13 mouse cellular contexts compared by ENCODE assay signal in genomic region chr1:193538425-193538824, GRCm38 (mm10).
A peak's percentile ranks its signal among the peaks of the same experiment; 100 is the strongest.
DNase-seq lines count a peak whose midpoint lies in the region; ATAC-seq and TF ChIP-seq lines count a peak whose summit lies in the region.
"Had no signal": no experiment of that assay in that cellular context is flagged by ENCODE, and none has a peak within 500 bp of the region (broad histone marks: within the 10 kb centered on the region; RNA-seq: fewer than 3 reads in every experiment).

No protein-coding gene starts in this region.

- WGBS in embryonic facial prominence, embryonic 13.5 days = 40% methylated on average over 2 of the region's 2 CpGs
- WGBS in hindbrain, embryonic 11.5 days = 76% methylated on average over 2 of the region's 2 CpGs

- no peak overlapping the region for H3K9ac ChIP-seq in embryonic facial prominence, embryonic 13.5 days
- no peak overlapping the region for H3K9ac ChIP-seq in hindbrain, embryonic 11.5 days (ENCODE audit: low read depth, low read length)
- H3K9ac ChIP-seq: forebrain, postnatal 0 days; liver, embryonic 15.5 days had no signal

- H3K4me1 ChIP-seq in E14TG2a.4 (replicated peaks; ENCODE audit: low read depth, low read length) = peaks cover 75% of the 10 kb centered on the region
- H3K4me1 ChIP-seq in embryonic facial prominence, embryonic 13.5 days = peaks cover 44% of the 10 kb centered on the region
- no peaks in the 10 kb centered on the region for H3K4me1 ChIP-seq in hindbrain, embryonic 11.5 days (replicated peaks; ENCODE audit: control insufficient read depth, insufficient read depth, low read length)
- H3K4me1 ChIP-seq: liver, embryonic 15.5 days had no signal

- no peak overlapping the region for H3K4me2 ChIP-seq in embryonic facial prominence, embryonic 13.5 days
- H3K4me2 ChIP-seq in hindbrain, embryonic 11.5 days (replicated peaks; ENCODE audit: low read depth, low read length) = no peak overlapping the region
- H3K4me2 ChIP-seq: liver, embryonic 15.5 days had no signal

- TF ChIP-seq CTCF in E14TG2a.4 (conservative IDR thresholded peaks at IDR 0.05; ENCODE audit: low read length) = no peak

- H3K36me3 ChIP-seq in E14TG2a.4 (ENCODE audit: insufficient read depth, low read length) = no peaks in the 10 kb centered on the region
- H3K36me3 ChIP-seq in embryonic facial prominence, embryonic 13.5 days = no peaks in the 10 kb centered on the region
- no peaks in the 10 kb centered on the region for H3K36me3 ChIP-seq in hindbrain, embryonic 11.5 days (ENCODE audit: control insufficient read depth, insufficient read depth, low read length)
- H3K36me3 ChIP-seq: heart, embryonic 10.5 days; liver, embryonic 15.5 days had no signal

- H3K4me3 ChIP-seq in E14TG2a.4 (replicated peaks; ENCODE audit: low read length) = 0 out of 2 replicates have a peak overlapping the region, but pooled peaks have one; percentile 13
- no peak overlapping the region for H3K4me3 ChIP-seq in embryonic facial prominence, embryonic 13.5 days
- H3K4me3 ChIP-seq in hindbrain, embryonic 11.5 days (ENCODE audit: low read depth, low read length) = no peak overlapping the region
- H3K4me3 ChIP-seq: heart, embryonic 10.5 days; liver, embryonic 15.5 days had no signal

- peak; percentile 66 for DNase-seq in 3T3-L1 (ENCODE audit: low read depth, low spot score)
- DNase-seq in kidney, postnatal 4 days = peak; percentile 40 to 48
- no peak for DNase-seq in hindbrain, embryonic 11.5 days (ENCODE audit: low spot score)
- no peak for DNase-seq in lung, postnatal 25 days (ENCODE audit: low spot score)
- DNase-seq: cerebellum, adult 18-20 months; forebrain, postnatal 0 days; gastrocnemius, postnatal 10 days; thymus, adult 2 months had no signal

- no peaks in the 10 kb centered on the region for H3K27me3 ChIP-seq in E14TG2a.4 (ENCODE audit: insufficient read depth, low read length)
- H3K27me3 ChIP-seq in embryonic facial prominence, embryonic 13.5 days = 0 out of 2 replicates have a peak, but pooled peaks cover 4% of the 10 kb centered on the region
- H3K27me3 ChIP-seq in hindbrain, embryonic 11.5 days (ENCODE audit: control insufficient read depth, insufficient read depth, low read length) = no peaks in the 10 kb centered on the region

- no peaks in the 10 kb centered on the region for H3K9me3 ChIP-seq in E14TG2a.4 (ENCODE audit: low read length)
- H3K9me3 ChIP-seq in embryonic facial prominence, embryonic 13.5 days = no peaks in the 10 kb centered on the region
- H3K9me3 ChIP-seq in hindbrain, embryonic 11.5 days (ENCODE audit: control insufficient read depth, low read length) = no peaks in the 10 kb centered on the region
- H3K9me3 ChIP-seq: heart, embryonic 10.5 days; liver, embryonic 15.5 days had no signal

- H3K27ac ChIP-seq in embryonic facial prominence, embryonic 13.5 days = peak overlapping the region; percentile 69; the same call in 1 of the 2 replicates
- H3K27ac ChIP-seq in hindbrain, embryonic 11.5 days (ENCODE audit: low read depth, low read length) = no peak overlapping the region
- H3K27ac ChIP-seq: heart, embryonic 10.5 days; liver, embryonic 15.5 days had no signal

- no peak for ATAC-seq in embryonic facial prominence, embryonic 13.5 days (ENCODE audit: insufficient number of reproducible peaks, insufficient read depth, low FRiP score, low TSS enrichment, low read depth)
- no peak for ATAC-seq in hindbrain, embryonic 11.5 days (ENCODE audit: low FRiP score)
- no peak for ATAC-seq in cerebellum, adult (ENCODE audit: insufficient number of reproducible peaks, low FRiP score, low TSS enrichment)
- ATAC-seq: forebrain, postnatal 0 days had no signal

Comparison
In these comparisons a context has a peak if more than half of its experiments do, and no peak if none do; other contexts are left out.
1. DNase-seq: peak in 3T3-L1 (single experiment) and kidney, postnatal 4 days (2 of 2); none in hindbrain, embryonic 11.5 days (single experiment) and lung, postnatal 25 days (single experiment).